Mouse (Mus musculus) natural killer cell, adult 2 months (primary cell): ENCODE data around the gene Olfr651.
"Not testable (repeated sequence)": the region's sequence is repeated elsewhere in the genome, so short reads cannot be mapped to it uniquely, and the experiment has no call there.

Experiments
- DNase-seq, 2 experiments: peaks; one replicate each; pipeline ENCODE4 v3.0.0; 2022; ENCODE audit warnings: low spot score in 2 of 2

The Olfr651 gene

GRCm38 (mm10) chr7:104549833-104550232 lies at the start of gene Olfr651:
Gene Olfr651, plus strand, starts transcription at chr7:104550133.
- no peak for DNase-seq

- not testable (repeated sequence) for DNase-seq
These were observed 48.7 kb upstream of the Olfr651 start for GRCm38 (mm10) chr7:104501186-104501585.

- no peak for DNase-seq
These were observed 48.2 kb upstream of the Olfr651 start for GRCm38 (mm10) chr7:104501589-104502371.

- DNase-seq, result peak; percentile 1 to 10
These were observed 42.4 kb upstream of the Olfr651 start, which contains the start of gene Trim30d for GRCm38 (mm10) chr7:104507421-104508065. Gene Trim30d, minus strand, starts transcription at chr7:104507849.

GRCm38 (mm10) chr7:104552700-104553099 lies 2.8 kb downstream of the Olfr651 start:
- no peak for DNase-seq

- no peak for DNase-seq
These were observed 10.7 kb downstream of the Olfr651 start, which contains the start of gene Olfr652 for GRCm38 (mm10) chr7:104560601-104561000. Gene Olfr652, plus strand, starts transcription at chr7:104560901.

GRCm38 (mm10) chr7:104577014-104577413 lies 27.1 kb downstream of the Olfr651 start, which contains the start of gene Olfr653:
Gene Olfr653, plus strand, starts transcription at chr7:104577314.
- DNase-seq, result no peak

GRCm38 (mm10) chr7:104580846-104581245 lies 30.9 kb downstream of the Olfr651 start:
- DNase-seq, result no peak

GRCm38 (mm10) chr7:104581429-104581828 lies 31.5 kb downstream of the Olfr651 start:
- no peak for DNase-seq

- DNase-seq, result no peak
These were observed 36.8 kb downstream of the Olfr651 start, which contains the start of gene Olfr654 for GRCm38 (mm10) chr7:104586725-104587124. Gene Olfr654, plus strand, starts transcription at chr7:104587025.

- no peak for DNase-seq
These were observed 38.3 kb downstream of the Olfr651 start for GRCm38 (mm10) chr7:104588274-104588673.

- no peak for DNase-seq
These were observed 51.7 kb downstream of the Olfr651 start, which contains the start of gene Olfr655 for GRCm38 (mm10) chr7:104601679-104602078. Gene Olfr655, minus strand, starts transcription at chr7:104601779.

GRCm38 (mm10) chr7:104603173-104603572 lies 53.2 kb downstream of the Olfr651 start:
- DNase-seq, result peak; percentile 40 to 63
